Mouse (Mus musculus): ENCODE data around the gene Rptor.

GRCm38 (mm10) chr11:119783653-119784052 is 180.9 kb downstream of the Rptor start:
- TF ChIP-seq POLR2AphosphoS5 (IDR thresholded peaks at IDR 0.05; ENCODE audit: borderline replicate concordance, low read depth, low read length) (no peak), CTCF (IDR thresholded peaks at IDR 0.05 in 2 of 3, conservative IDR thresholded peaks at IDR 0.05 in 1 of 3; ENCODE audit: control insufficient read depth in 1 of 3, insufficient read depth in 1 of 3, low read depth in 2 of 3, low read length in 3 of 3, poor library complexity in 1 of 3, severe bottlenecking in 1 of 3) (no peak)

Measured in MEL (cell line).